ENCODE assay signal across 19 mouse cellular contexts in genomic region chr14:115998931-115999330, GRCm38 (mm10).
"Had no signal": no experiment of that assay in that cellular context is flagged by ENCODE, and none has a peak within 500 bp of the region (broad histone marks: within the 10 kb centered on the region; RNA-seq: fewer than 3 reads in every experiment).

No protein-coding gene starts in this region.

- H3K27me3 ChIP-seq: limb, embryonic 13.5 days; liver, embryonic 12.5 days; liver, embryonic 15.5 days; midbrain, embryonic 13.5 days; neural tube, embryonic 13.5 days; stomach, embryonic 15.5 days had no signal

- H3K9ac ChIP-seq: limb, embryonic 13.5 days; liver, embryonic 12.5 days; liver, embryonic 15.5 days; midbrain, embryonic 13.5 days; neural tube, embryonic 13.5 days; stomach, embryonic 15.5 days had no signal

- H3K4me2 ChIP-seq: limb, embryonic 13.5 days; liver, embryonic 12.5 days; liver, embryonic 15.5 days; midbrain, embryonic 13.5 days; neural tube, embryonic 13.5 days; stomach, embryonic 15.5 days had no signal

- H3K27ac ChIP-seq: limb, embryonic 10.5 days; limb, embryonic 13.5 days; liver, embryonic 12.5 days; liver, embryonic 15.5 days; macrophage; midbrain, embryonic 10.5 days; midbrain, embryonic 13.5 days; neural tube, embryonic 13.5 days; stomach, embryonic 15.5 days had no signal

- H3K9me3 ChIP-seq: limb, embryonic 10.5 days; limb, embryonic 13.5 days; liver, embryonic 12.5 days; liver, embryonic 15.5 days; midbrain, embryonic 10.5 days; midbrain, embryonic 13.5 days; neural tube, embryonic 13.5 days; stomach, embryonic 15.5 days had no signal

- ATAC-seq: inflammation-experienced regulatory T-cells, adult 6 months; intestine, embryonic 16.5 days; liver, embryonic 12.5 days; midbrain, embryonic 13.5 days; midbrain, embryonic 16.5 days had no signal

- DNase-seq: liver; lung, adult 18-20 months; retina, postnatal 1 day; right cerebral cortex, postnatal 25 days; spleen, adult 18-20 months; thymus, postnatal 25 days had no signal

- H3K36me3 ChIP-seq: limb, embryonic 10.5 days; limb, embryonic 13.5 days; liver, embryonic 12.5 days; liver, embryonic 15.5 days; midbrain, embryonic 10.5 days; midbrain, embryonic 13.5 days; neural tube, embryonic 13.5 days; stomach, embryonic 15.5 days had no signal

- H3K4me1 ChIP-seq: limb, embryonic 13.5 days; liver, embryonic 12.5 days; liver, embryonic 15.5 days; midbrain, embryonic 10.5 days; midbrain, embryonic 13.5 days; neural tube, embryonic 13.5 days; stomach, embryonic 15.5 days had no signal

- H3K4me3 ChIP-seq: limb, embryonic 10.5 days; limb, embryonic 13.5 days; liver, embryonic 12.5 days; liver, embryonic 15.5 days; midbrain, embryonic 10.5 days; midbrain, embryonic 13.5 days; myocyte; neural tube, embryonic 13.5 days; stomach, embryonic 15.5 days had no signal
